Mouse (Mus musculus) liver, embryonic 16.5 days (tissue): ENCODE data around the gene Tmem9. TPM values are rescaled to one million over a fixed set of nuclear protein-coding genes. Genes with fewer than 3 reads are reported as not detected.

Experiments used
- polyA plus RNA-seq: library from polyadenylated mRNA; unstranded; fragments of >200 nt; fragmentation: Nextera tagmentation; extraction: Ambion mirVana; gene quantifications from 2 replicates; pipeline ENCODE4 v1.2.1, GENCODE M21; 2015

Gene Tmem9
- polyA plus RNA-seq, 1 experiment from 2014 or later, result 92.9 TPM

Other genes with a start within 250 kb of the Tmem9 start
- gene Phlda3, start 242.0 kb upstream of the Tmem9 start, polyA plus RNA-seq, result 4.8 and 5.0 TPM in 2 replicates
- 8.8 and 15.6 TPM in 2 replicates for gene Tnni1, start 228.7 kb upstream of the Tmem9 start, polyA plus RNA-seq
- 0.09 and 1.5 TPM in 2 replicates for gene Lad1, start 189.6 kb upstream of the Tmem9 start, polyA plus RNA-seq
- 3.6 and 5.9 TPM in 2 replicates for gene Tnnt2, start 171.8 kb upstream of the Tmem9 start, polyA plus RNA-seq
- gene Pkp1, start 88.9 kb upstream of the Tmem9 start, polyA plus RNA-seq, result not detected in 2 replicates
- not detected in 2 replicates for gene Igfn1, start 1.8 kb upstream of the Tmem9 start, polyA plus RNA-seq
- not detected in 2 replicates for gene Ascl5, start 42.7 kb downstream of the Tmem9 start, polyA plus RNA-seq
- 0.15 and 0.60 TPM in 2 replicates for gene Cacna1s, start 44.6 kb downstream of the Tmem9 start, polyA plus RNA-seq
- 1.3 TPM in 2 replicates for gene Kif21b, start 123.2 kb downstream of the Tmem9 start, polyA plus RNA-seq
- not detected in 2 replicates for gene Mroh3, start 204.7 kb downstream of the Tmem9 start, polyA plus RNA-seq
- gene Inava, start 226.1 kb downstream of the Tmem9 start, polyA plus RNA-seq, result 0.07 and 0.44 TPM in 2 replicates